Mouse (Mus musculus) splenic B cell, adult 2 months (primary cell): Measurements from ENCODE around the gene Ssbp3.
A peak's percentile ranks its signal among the peaks of the same experiment; 100 is the strongest.

Experiments
- DNase-seq: peaks from one replicate; pipeline ENCODE4 v3.0.0-alpha.2; 2011; ENCODE audit warnings: low read depth, low spot score
- H3K27me3 ChIP-seq: 2 replicates; pipeline ENCODE4 v1.6.1; 2012; ENCODE audit warnings: mild to moderate bottlenecking, low read length, moderate library complexity, mixed read lengths; ENCODE audit not compliant: control insufficient read depth, poor library complexity, insufficient read depth, severe bottlenecking
- H3K36me3 ChIP-seq: 2 replicates; pipeline ENCODE4 v1.6.1; 2012; ENCODE audit warnings: mild to moderate bottlenecking, low read length, moderate library complexity, mixed read lengths; ENCODE audit not compliant: control insufficient read depth, poor library complexity, insufficient read depth, severe bottlenecking

Gene Ssbp3

DNA sequence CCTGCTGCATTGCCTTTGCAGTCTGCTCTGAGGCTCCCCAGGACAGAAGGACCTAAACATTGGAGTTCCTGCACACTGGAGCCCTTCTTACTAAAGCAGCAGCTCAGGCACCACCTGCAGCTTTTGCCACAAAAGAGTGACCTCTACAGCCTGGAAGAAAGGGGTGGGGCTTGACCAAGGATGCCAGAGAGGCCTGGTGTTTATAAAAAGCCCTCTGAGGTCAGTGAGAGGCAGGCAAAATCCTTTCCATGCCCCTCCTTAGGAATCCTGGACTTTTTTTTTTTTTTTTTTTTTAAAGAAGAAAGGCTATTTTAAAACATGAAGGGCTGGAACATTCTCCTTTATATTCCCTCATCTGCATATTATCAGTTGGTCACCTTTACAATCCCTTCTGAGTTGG lies 42.7 kb downstream of the Ssbp3 start:
- no peaks in the 10 kb centered on the region for H3K36me3 ChIP-seq
- no peaks in the 10 kb centered on the region for H3K27me3 ChIP-seq
- DNase-seq: no peak

DNA sequence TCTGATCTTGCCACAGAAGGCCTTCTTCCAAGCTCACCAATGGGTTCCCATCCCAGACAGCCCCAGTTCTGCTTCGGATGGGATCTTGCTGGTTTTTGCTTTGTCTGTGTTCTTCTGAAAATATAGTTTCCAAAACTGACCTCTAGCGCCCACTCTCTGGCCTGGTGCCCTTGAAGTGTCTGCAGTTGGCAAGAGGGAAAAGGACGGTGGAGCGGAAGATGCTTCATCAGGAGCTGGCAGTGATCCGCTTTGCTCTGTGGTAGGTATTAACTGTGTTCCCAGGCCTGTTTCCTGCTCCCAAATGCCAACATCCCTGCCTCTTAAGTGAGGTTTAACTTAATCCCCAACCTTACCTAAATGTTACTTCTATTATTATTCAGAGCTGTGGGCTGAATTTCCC lies 43.3 kb downstream of the Ssbp3 start:
- DNase-seq: no peak
- no peaks in the 10 kb centered on the region for H3K36me3 ChIP-seq
- H3K27me3 ChIP-seq: no peaks in the 10 kb centered on the region

GRCm38 (mm10) chr4:106955729-106956712 lies 45.5 kb downstream of the Ssbp3 start:
- no peak for DNase-seq
- H3K27me3 ChIP-seq: no peaks in the 10 kb centered on the region
- H3K36me3 ChIP-seq: no peaks in the 10 kb centered on the region

DNA sequence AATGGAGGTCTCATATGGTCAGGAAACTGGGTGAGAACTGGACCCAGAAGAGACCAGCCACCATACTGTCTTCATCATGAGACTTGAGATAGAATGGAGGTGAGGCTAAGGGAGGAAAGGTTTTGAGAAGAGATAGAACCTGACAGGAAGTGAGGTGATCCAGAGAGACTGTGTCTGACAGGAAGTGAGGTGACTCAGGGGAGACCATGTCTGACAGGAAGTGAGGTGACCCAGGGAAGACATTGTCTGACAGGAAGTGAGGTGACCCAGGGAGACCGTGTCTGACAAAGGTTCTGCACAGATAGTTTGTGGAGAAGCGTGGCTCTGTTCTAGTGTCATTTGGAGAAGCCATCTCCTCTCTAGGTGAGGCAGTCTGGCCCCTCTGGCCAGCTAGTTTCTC lies 47.6 kb downstream of the Ssbp3 start:
- DNase-seq: peak; percentile 58
- H3K27me3 ChIP-seq: no peaks in the 10 kb centered on the region
- H3K36me3 ChIP-seq: no peaks in the 10 kb centered on the region

DNA sequence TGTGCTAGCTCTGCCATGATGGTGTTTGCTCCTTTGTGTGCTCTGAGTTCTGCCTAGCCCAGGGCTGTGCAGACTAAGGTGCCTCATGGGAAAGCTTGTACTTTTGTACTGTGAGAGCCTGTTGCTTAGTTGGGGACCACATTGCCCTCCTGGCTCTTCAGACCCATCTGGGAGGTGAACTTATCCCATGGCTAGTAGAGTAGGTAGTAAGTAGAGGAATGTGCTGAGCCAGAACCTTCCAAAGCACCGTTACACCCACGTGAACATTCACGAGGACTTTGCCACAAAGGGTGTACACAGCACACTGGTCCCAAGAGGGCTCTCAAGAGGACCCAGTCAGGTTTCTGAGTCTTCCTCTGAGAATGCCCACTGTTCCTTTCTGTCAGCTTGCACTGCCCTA lies 48.1 kb downstream of the Ssbp3 start:
- no peak for DNase-seq
- no peaks in the 10 kb centered on the region for H3K27me3 ChIP-seq
- no peaks in the 10 kb centered on the region for H3K36me3 ChIP-seq

- H3K27me3 ChIP-seq: no peaks in the 10 kb centered on the region
- no peaks in the 10 kb centered on the region for H3K36me3 ChIP-seq
- no peak for DNase-seq
Measured at GRCm38 (mm10) chr4:106959506-106960302, 49.2 kb downstream of the Ssbp3 start.

DNA sequence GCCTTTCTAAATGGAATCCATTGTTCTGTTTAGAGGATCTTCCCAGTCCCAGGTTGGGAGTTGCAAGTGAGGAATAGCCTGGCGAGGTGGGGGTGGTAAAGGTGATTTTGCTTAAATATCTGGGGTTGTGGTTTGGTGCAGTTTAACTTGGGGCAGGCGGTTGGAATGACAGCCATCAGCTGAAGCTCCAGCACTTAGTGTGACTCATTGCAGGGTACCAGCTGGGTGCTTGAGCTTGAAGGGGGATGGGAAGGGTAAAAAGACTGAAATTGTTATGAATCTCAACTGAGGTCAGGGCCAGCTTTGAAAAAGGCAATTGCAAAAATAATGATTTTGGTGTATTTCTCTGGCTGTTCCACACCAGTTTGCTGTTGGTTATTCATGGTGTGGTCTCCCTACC lies 50.0 kb downstream of the Ssbp3 start:
- H3K27me3 ChIP-seq: no peaks in the 10 kb centered on the region
- no peaks in the 10 kb centered on the region for H3K36me3 ChIP-seq
- DNase-seq: no peak

DNA sequence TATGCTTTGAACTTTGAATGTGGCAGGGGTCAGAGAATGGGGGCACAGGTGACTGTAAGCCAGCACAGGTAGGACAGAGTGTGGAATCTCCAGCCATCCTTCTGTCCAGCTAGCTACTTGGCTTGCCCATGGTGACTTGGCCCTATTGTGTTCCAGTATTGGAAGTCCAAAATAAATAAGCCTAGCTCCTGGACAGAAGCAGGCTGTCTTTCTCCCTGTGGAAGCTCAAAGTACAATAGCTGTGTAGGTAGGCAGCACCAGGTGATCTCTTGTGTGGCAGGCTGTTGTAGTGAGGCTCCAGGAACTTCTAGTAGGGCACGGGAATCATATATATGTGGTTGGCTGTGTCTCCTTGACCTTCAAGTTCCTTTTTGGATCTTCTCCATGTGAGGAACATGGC lies 50.8 kb downstream of the Ssbp3 start:
- H3K27me3 ChIP-seq: no peaks in the 10 kb centered on the region
- DNase-seq: no peak
- no peaks in the 10 kb centered on the region for H3K36me3 ChIP-seq

DNA sequence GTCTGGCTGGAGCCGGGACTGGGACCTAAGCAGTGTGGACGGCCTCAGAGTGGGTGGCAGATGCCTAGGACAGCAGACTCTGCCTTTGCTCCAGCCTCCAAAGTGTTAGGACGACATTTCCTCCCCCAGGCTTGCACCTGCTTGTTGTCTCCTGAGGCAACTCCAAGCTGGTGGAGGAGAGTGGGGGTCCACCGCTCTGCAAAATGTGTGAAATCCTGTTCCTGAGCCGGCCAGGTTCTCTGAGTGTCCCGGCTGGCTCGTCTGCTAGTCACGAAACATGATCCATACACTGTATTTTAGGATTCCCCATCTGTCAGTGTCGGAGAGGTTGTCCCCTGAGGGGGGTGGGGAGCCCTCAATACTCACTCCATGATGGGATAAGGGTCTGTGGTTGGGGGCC lies 53.9 kb downstream of the Ssbp3 start:
- H3K36me3 ChIP-seq: no peaks in the 10 kb centered on the region
- no peak for DNase-seq
- H3K27me3 ChIP-seq: no peaks in the 10 kb centered on the region

GRCm38 (mm10) chr4:106964996-106965395 lies 54.5 kb downstream of the Ssbp3 start:
- no peaks in the 10 kb centered on the region for H3K27me3 ChIP-seq
- no peak for DNase-seq
- no peaks in the 10 kb centered on the region for H3K36me3 ChIP-seq

GRCm38 (mm10) chr4:106966443-106966842 lies 55.9 kb downstream of the Ssbp3 start:
- H3K36me3 ChIP-seq: no peaks in the 10 kb centered on the region
- H3K27me3 ChIP-seq: no peaks in the 10 kb centered on the region
- no peak for DNase-seq

DNA sequence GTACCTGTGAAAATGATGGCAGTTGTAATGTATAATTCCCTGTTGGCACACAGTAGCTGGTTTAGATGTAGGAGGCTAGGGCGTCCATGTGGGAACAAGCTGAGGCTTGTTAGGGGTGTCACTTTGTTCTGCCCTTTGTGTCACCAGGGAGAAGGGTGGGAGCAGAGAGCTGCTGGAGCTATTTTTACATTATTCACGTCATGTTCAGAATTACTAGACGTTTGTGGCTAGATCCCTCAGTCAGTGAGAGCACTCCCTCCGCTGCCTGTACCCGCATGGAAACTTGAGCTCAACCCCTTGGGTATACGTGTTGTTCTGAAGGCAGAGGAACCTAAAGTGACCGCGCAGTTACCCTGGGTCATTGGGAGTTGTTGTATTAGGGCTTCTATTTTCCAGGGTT lies 58.4 kb downstream of the Ssbp3 start:
- Histone ChIP-seq H3K36me3 (no peaks in the 10 kb centered on the region), H3K27me3 (no peaks in the 10 kb centered on the region)
- DNase-seq: no peak

DNA sequence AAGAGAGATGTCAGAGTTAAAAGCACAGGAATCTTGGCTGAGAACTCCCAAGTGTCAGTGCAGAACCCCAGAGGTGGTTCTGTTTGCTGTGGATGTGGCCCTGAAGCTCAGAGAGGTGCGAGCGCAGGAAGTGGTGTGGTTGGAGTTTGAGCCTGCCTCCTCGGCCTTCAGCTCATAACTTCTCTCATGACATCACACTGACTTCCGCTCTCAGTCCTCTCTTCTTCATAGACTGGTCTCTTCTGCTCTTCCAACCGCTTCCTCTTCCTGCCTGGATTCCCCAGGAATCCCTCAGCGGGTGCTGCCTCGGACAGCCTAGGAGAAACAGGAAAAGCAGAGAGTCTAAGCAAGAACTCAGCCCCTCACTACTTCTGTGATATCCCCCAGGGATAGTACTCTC lies 60.3 kb downstream of the Ssbp3 start:
- no peaks in the 10 kb centered on the region for H3K36me3 ChIP-seq
- H3K27me3 ChIP-seq: no peaks in the 10 kb centered on the region
- peak; percentile 45 for DNase-seq

- no peak for DNase-seq
- Histone ChIP-seq H3K36me3 (no peaks in the 10 kb centered on the region), H3K27me3 (no peaks in the 10 kb centered on the region)
Measured at GRCm38 (mm10) chr4:106972061-106972460, 61.6 kb downstream of the Ssbp3 start.
